Mouse (Mus musculus) intestine, embryonic 14.5 days (tissue): Measurements from ENCODE around the gene Tmem259. TPM values are rescaled to one million over a fixed set of nuclear protein-coding genes. Genes with fewer than 3 reads are reported as not detected.

Experiments used
- ATAC-seq: fragments of 200-750 bp; cut with Nextera tagmentation; replicated peaks from 2 replicates; pipeline ENCODE4 v1.8.0; 2017; ENCODE audit warnings: low read depth, moderate number of reproducible peaks, moderate TSS enrichment, moderate library complexity; ENCODE audit not compliant: low FRiP score, low TSS enrichment
- DNase-seq: peaks from one replicate; pipeline ENCODE4 v3.0.0-alpha.2; 2018; ENCODE audit warnings: low spot score
- H3K27ac ChIP-seq: fragments of 300-500 bp; sonication (generic); 2 replicates; pipeline ENCODE4 v1.5.1; 2014; ENCODE audit warnings: low read depth, mild to moderate bottlenecking, control low read depth
- H3K27me3 ChIP-seq: fragments of 300-500 bp; sonication (generic); replicated peaks from 2 replicates; pipeline ENCODE4 v1.6.1; 2014; ENCODE audit warnings: low read length, control low read depth; ENCODE audit not compliant: control insufficient read depth, insufficient read depth
- H3K36me3 ChIP-seq: fragments of 300-500 bp; sonication (generic); 2 replicates; pipeline ENCODE4 v1.6.1; 2014; ENCODE audit warnings: low read length, control low read depth; ENCODE audit not compliant: control insufficient read depth, insufficient read depth
- H3K4me1 ChIP-seq: fragments of 300-500 bp; sonication (generic); replicated peaks from 2 replicates; pipeline ENCODE4 v1.6.1; 2014; ENCODE audit warnings: low read length, control low read depth, mixed read lengths; ENCODE audit not compliant: control insufficient read depth, insufficient read depth
- H3K4me2 ChIP-seq: fragments of 300-500 bp; sonication (generic); 2 replicates; pipeline ENCODE4 v1.6.1; 2014; ENCODE audit warnings: low read length
- H3K4me3 ChIP-seq: fragments of 300-500 bp; sonication (generic); 2 replicates; pipeline ENCODE4 v1.5.1; 2014; ENCODE audit warnings: low read depth, low read length, control low read depth, mixed read lengths
- H3K9ac ChIP-seq: fragments of 300-500 bp; sonication (generic); 2 replicates; pipeline ENCODE4 v1.6.1; 2014; ENCODE audit warnings: mild to moderate bottlenecking, low read length
- H3K9me3 ChIP-seq: fragments of 300-500 bp; sonication (generic); 2 replicates; pipeline ENCODE4 v1.6.1; 2016; ENCODE audit warnings: low read length, control low read depth; ENCODE audit not compliant: control insufficient read depth
- WGBS: fragments of 180-500 bp; shearing (Covaris S2); extraction: QIAGEN DNeasy Blood & Tissue Kit; methylation state at CpG from one replicate; pipeline ENCODE4 v1.1.7; 2014; 5-methylcytosine and 5-hydroxymethylcytosine counted together
- polyA plus RNA-seq: library from polyadenylated mRNA; unstranded; fragments of >200 nt; fragmentation: Nextera tagmentation; extraction: Ambion mirVana; gene quantifications from 2 replicates; pipeline ENCODE4 v1.2.1, GENCODE M21; 2014

Tmem259 gene
- 14.4 and 17.5 TPM in 2 replicates for polyA plus RNA-seq

GRCm38 (mm10) chr10:79984195-79984816, at the start of gene Tmem259:
TSS of gene Tmem259 (minus strand) at chr10:79984330.
- DNase-seq (peak; percentile 95), ATAC-seq (peak; percentile 72)
- WGBS: under 1% methylated on average over 48 of the region's 49 CpGs
- Histone ChIP-seq H3K27ac (peak within 1 kb of the TSS; percentile 95), H3K4me2 (peak within 1 kb of the TSS; percentile 74), H3K9ac (peak within 1 kb of the TSS; percentile 87), H3K27me3 (no peaks in the 10 kb centered on the region), H3K4me3 (peak within 1 kb of the TSS; percentile 77), H3K9me3 (no peaks in the 10 kb centered on the region), H3K36me3 (peaks cover 10% of the 10 kb centered on the region), H3K4me1 (peaks cover 37% of the 10 kb centered on the region)

- no peaks in the 10 kb centered on the region for H3K27me3 ChIP-seq
- WGBS: 35% methylated on average over 5 of the region's 5 CpGs
- H3K36me3 ChIP-seq: peaks cover 41% of the 10 kb centered on the region
- ATAC-seq: peak; percentile 56
- H3K27ac ChIP-seq: peak overlapping the region; percentile 77
- H3K4me2 ChIP-seq: peak overlapping the region; percentile 22
- no peak overlapping the region for H3K4me3 ChIP-seq
- peaks cover 28% of the 10 kb centered on the region for H3K4me1 ChIP-seq
- H3K9ac ChIP-seq: peak overlapping the region; percentile 1; the same call in 1 of the 2 replicates
- no peaks in the 10 kb centered on the region for H3K9me3 ChIP-seq
- DNase-seq: peak; percentile 68
These were observed 48.8 kb upstream of the Tmem259 start for GRCm38 (mm10) chr10:80032799-80033480.

DNA sequence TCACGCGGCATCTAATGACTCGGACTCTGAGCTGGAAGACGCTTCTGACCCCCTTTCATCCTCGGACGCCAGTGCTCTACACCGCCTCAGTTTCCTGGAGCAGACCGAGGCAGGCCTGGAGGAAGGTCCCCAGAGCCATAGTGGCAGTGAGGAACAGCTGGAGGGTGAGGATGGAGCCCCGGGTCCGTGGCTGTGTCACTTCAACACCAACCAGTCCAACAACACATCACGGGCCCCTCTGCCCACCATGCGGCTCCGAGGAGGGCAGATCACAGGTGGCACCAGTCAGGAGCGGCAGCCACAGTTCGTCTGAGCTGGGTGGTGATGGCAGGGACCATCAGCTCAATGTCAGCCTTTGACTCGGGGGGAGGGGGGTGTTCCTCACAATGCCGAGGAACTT, 46.6 kb upstream of the Tmem259 start:
- H3K4me2 ChIP-seq: no peak overlapping the region
- 90% methylated on average over 17 of the region's 17 CpGs for WGBS
- no peak overlapping the region for H3K4me3 ChIP-seq
- H3K4me1 ChIP-seq: peaks cover 26% of the 10 kb centered on the region
- H3K9ac ChIP-seq: no peak overlapping the region
- peaks cover 19% of the 10 kb centered on the region for H3K36me3 ChIP-seq
- ATAC-seq: no peak
- no peaks in the 10 kb centered on the region for H3K9me3 ChIP-seq
- no peak overlapping the region for H3K27ac ChIP-seq
- H3K27me3 ChIP-seq: no peaks in the 10 kb centered on the region
- DNase-seq: no peak

DNA sequence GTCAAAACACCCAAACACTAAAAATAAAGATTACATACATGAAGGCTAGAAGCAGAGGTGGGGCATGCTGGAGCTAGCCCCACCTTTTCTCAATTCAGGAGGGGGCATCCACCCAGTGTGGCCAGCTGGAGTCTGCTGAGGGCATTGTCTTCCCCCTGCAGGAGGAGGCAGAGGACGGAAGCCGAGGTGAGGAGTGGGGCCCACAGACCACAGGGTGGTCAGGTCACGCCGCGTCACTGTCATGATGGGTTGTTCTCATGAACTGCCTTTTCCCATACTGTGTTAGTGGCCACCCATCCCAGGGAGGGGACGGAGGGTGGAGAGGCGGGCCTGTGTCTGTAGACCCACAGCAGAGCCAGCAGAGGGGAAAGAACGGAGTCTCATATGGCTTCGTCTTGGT, 46.1 kb upstream of the Tmem259 start:
- no peaks in the 10 kb centered on the region for H3K9me3 ChIP-seq
- no peak overlapping the region for H3K27ac ChIP-seq
- no peaks in the 10 kb centered on the region for H3K27me3 ChIP-seq
- 90% methylated on average over 9 of the region's 9 CpGs for WGBS
- H3K4me3 ChIP-seq: no peak overlapping the region
- no peak for DNase-seq
- no peak overlapping the region for H3K4me2 ChIP-seq
- H3K36me3 ChIP-seq: peaks cover 13% of the 10 kb centered on the region
- ATAC-seq: no peak
- H3K9ac ChIP-seq: no peak overlapping the region
- peaks cover 24% of the 10 kb centered on the region for H3K4me1 ChIP-seq

GRCm38 (mm10) chr10:80028521-80028846, 44.4 kb upstream of the Tmem259 start:
- Histone ChIP-seq H3K36me3 (0 out of 2 replicates have a peak, but pooled peaks cover 5% of the 10 kb centered on the region), H3K4me1 (peaks cover 11% of the 10 kb centered on the region), H3K9me3 (no peaks in the 10 kb centered on the region), H3K4me2 (no peak overlapping the region), H3K27ac (no peak overlapping the region), H3K27me3 (no peaks in the 10 kb centered on the region), H3K4me3 (no peak overlapping the region), H3K9ac (no peak overlapping the region)
- ATAC-seq: no peak
- no peak for DNase-seq
- WGBS: 94% methylated on average over 13 of the region's 13 CpGs

DNA sequence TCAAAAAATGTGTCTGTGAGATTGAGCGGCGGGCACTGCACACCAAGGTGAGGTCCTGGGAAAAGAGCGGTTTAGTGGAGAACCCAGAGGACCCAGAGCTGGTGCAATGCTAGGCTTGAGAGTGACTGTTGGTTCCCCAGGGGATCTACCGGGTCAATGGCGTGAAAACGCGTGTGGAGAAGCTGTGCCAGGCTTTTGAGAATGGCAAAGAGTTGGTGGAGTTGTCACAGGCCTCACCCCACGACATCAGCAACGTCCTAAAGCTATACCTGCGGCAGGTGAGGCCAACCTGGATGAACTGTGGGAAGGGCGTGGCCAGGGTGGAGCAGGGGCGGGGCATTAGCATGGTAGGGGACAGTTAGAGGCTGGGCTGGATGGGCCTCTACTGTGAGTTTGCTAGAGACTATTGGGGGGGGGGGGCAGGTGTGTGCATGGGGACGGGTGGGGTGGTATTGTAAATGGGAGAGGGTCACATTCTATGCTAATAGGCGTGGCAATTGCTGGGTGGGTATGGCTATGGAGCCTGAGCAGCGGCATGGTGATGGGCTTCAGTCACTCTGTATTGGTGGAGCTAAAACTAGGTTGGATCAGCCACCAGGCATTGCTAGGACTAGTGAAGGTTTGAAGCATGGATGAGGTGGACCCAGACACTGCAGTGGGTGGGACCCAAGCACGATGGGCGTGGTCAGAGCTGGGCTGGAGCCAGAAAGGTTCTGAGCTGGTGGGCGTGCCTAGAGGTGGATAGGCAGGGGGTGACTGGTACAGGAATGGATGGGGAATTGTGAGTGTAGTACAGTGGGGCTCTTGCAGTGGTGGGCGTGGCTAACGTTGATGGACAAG, 43.8 kb upstream of the Tmem259 start:
- no peak for DNase-seq
- ATAC-seq: peak; percentile 16; the same call in 1 of the 2 replicates

GRCm38 (mm10) chr10:80025889-80026288, 41.8 kb upstream of the Tmem259 start:
- no peaks in the 10 kb centered on the region for H3K4me1 ChIP-seq
- no peaks in the 10 kb centered on the region for H3K9me3 ChIP-seq
- no peak overlapping the region for H3K27ac ChIP-seq
- 65% methylated on average over 12 of the region's 12 CpGs for WGBS
- no peak overlapping the region for H3K9ac ChIP-seq
- H3K4me3 ChIP-seq: no peak overlapping the region
- H3K36me3 ChIP-seq: 0 out of 2 replicates have a peak, but pooled peaks cover 8% of the 10 kb centered on the region
- ATAC-seq (peak; percentile 22; the same call in 1 of the 2 replicates), DNase-seq (no peak)
- H3K27me3 ChIP-seq: no peaks in the 10 kb centered on the region
- no peak overlapping the region for H3K4me2 ChIP-seq

More for the DNA sequence above, 43.8 kb upstream of the Tmem259 start:
- Histone ChIP-seq H3K4me3 (no peak overlapping the region), H3K9ac (no peak overlapping the region), H3K4me2 (no peak overlapping the region), H3K27ac (no peak overlapping the region), H3K9me3 (no peaks in the 10 kb centered on the region), H3K27me3 (no peaks in the 10 kb centered on the region), H3K4me1 (peaks cover 5% of the 10 kb centered on the region), H3K36me3 (0 out of 2 replicates have a peak, but pooled peaks cover 5% of the 10 kb centered on the region)
- 71% methylated on average over 20 of the region's 20 CpGs for WGBS

- no peaks in the 10 kb centered on the region for H3K4me1 ChIP-seq
- 68% methylated on average over 10 of the region's 10 CpGs for WGBS
- no peak overlapping the region for H3K9ac ChIP-seq
- H3K27ac ChIP-seq: no peak overlapping the region
- H3K9me3 ChIP-seq: no peaks in the 10 kb centered on the region
- no peak for ATAC-seq
- no peak overlapping the region for H3K4me2 ChIP-seq
- DNase-seq: no peak
- no peak overlapping the region for H3K4me3 ChIP-seq
- 0 out of 2 replicates have a peak, but pooled peaks cover 8% of the 10 kb centered on the region for H3K36me3 ChIP-seq
- no peaks in the 10 kb centered on the region for H3K27me3 ChIP-seq
These were observed 41.3 kb upstream of the Tmem259 start for GRCm38 (mm10) chr10:80025463-80025862.
